Mouse (Mus musculus): ENCODE results near the gene Ms4a12. TPM values are rescaled to one million over a fixed set of nuclear protein-coding genes. Genes with fewer than 3 reads are reported as not detected.
"Not testable (repeated sequence)": the region's sequence is repeated elsewhere in the genome, so short reads cannot be mapped to it uniquely, and the experiment has no call there.

Gene Ms4a12
- polyA plus RNA-seq, 1 experiment, result not detected

DNA sequence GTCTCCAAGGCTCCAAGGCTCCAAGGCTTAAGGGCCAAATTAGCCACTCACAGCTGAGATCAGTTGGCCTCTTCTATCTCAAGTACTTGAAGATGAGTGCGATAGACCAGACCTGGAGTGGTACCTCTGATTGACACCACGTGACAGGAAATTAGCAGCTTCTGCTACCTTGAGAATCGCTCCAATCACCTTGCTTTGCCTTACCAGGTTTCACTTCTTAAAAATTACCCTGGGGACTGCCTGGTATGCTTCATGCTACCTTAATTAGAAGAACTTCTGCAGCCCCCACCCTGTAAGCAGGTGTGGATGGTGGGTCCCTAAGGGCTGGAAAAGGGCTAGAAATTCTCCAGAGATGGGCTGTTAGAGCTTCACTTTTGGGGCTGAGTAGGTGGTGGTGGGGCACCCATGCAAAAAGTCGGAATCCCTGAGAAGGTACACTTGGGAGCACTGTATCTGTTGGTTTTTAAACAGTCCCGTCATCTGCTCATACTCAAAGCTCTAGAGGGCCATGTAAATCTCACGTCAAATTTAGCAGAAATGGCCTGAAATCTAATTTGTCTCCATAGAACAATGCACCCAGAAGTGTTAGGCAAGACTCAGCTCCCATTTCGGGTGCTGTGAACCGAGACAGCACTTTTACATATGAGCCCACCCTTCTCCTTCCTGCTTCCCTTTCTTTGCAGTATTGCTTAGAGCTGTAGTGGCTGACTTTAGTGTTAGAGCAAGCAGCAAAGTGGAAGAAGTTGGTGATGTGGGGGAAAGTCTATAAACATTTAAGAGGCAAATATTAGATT is 34.0 kb upstream of the Ms4a12 start, which contains the start of gene Ms4a1:
TSS of gene Ms4a1 (minus strand) at position 190 of the 794 bp plus-strand sequence.
- TF ChIP-seq E2F4 (IDR thresholded peaks at IDR 0.05; ENCODE audit: insufficient read depth) (no peak), MYOG (IDR thresholded peaks at IDR 0.05; ENCODE audit: control insufficient read depth in 1 of 3, insufficient read depth in 1 of 3, insufficient read length in 2 of 3, low read depth in 2 of 3) (no peak), MYOD1 (IDR thresholded peaks at IDR 0.05; ENCODE audit: control insufficient read depth in 1 of 3, insufficient read length in 2 of 3, low read depth in 2 of 3) (no peak), POLR2AphosphoS2 (IDR thresholded peaks at IDR 0.05; ENCODE audit: insufficient read length, low read depth) (no peak), REST (IDR thresholded peaks at IDR 0.05; ENCODE audit: insufficient read depth, insufficient read length) (no peak), USF1 (IDR thresholded peaks at IDR 0.05; ENCODE audit: low read depth) (no peak), SRF (IDR thresholded peaks at IDR 0.05; ENCODE audit: control insufficient read depth, insufficient read length, low read depth) (no peak), POLR2A (IDR thresholded peaks at IDR 0.05; ENCODE audit: insufficient read length, low read depth) (no peak), MAX (IDR thresholded peaks at IDR 0.05; ENCODE audit: low read depth) (no peak), TCF3 (IDR thresholded peaks at IDR 0.05; ENCODE audit: insufficient read length, low read depth) (no peak), CEBPB (IDR thresholded peaks at IDR 0.05; ENCODE audit: insufficient read depth, poor library complexity, severe bottlenecking) (no peak), TCF12 (IDR thresholded peaks at IDR 0.05; ENCODE audit: insufficient read depth, poor library complexity, severe bottlenecking) (no peak)
- no peak within 1 kb of the TSS for H3K4me2 ChIP-seq (ENCODE audit: low read depth)
- H3K27me3 ChIP-seq (ENCODE audit: control insufficient read depth, insufficient read depth, insufficient read length), result no peaks in the 10 kb centered on the region
- no peak within 1 kb of the TSS for H3ac ChIP-seq (ENCODE audit: control insufficient read depth, insufficient read length)
- no peaks in the 10 kb centered on the region for H3K36me3 ChIP-seq (ENCODE audit: control insufficient read depth, insufficient read depth)
- no peaks in the 10 kb centered on the region for H3K79me2 ChIP-seq (ENCODE audit: control insufficient read depth, insufficient read depth)
- no peak within 1 kb of the TSS for H3K4me3 ChIP-seq

DNA sequence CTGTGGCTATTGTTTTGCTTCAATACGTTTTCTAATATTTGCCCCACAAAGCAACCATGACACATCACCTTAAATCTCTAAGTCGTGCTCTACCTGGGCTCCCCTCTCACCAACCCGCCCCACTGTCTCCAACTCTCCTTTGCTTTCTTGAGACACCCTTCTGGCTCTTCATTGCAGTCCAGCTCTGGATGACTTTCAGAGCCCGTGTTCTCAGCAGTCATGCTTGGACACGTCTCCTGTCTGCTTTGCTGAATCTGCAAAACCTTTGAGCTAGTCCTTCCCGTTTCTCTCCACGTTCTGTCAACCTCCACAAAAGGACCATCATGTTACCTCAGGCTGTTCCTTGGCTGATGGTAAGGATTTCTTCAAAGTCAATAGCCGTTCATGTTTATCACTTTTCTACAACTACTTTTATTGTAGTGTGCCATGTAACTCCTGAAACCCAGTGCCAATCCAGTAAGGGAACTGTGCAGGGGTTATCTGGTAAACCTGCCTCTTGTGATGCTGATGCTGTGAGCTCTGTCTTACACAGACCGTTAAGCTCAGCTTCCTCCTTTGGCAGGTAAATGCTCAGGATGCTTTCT is 32.4 kb upstream of the Ms4a12 start:
- H3ac ChIP-seq (ENCODE audit: control insufficient read depth, insufficient read length), result no peak overlapping the region

DNA sequence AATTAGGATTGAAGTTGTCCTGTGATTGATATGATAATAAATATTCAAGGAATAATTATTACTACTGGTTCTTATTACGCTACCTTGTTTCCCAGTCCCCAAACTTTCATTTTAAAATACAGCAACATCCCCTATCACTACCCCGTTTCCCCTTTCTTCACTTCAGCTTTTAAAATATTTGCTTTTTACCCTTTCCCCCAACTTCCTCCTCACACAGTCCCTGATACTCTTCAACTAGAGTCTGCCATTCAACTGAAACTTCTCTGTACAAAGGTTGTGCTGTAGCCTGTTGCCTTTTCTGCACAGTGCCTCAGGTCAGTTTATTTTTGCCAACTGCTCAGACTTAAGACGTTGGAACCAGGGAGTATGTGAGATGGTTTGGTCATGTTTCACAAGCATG is 31.3 kb upstream of the Ms4a12 start:
- Histone ChIP-seq H3ac (ENCODE audit: control insufficient read depth, insufficient read length) (no peak overlapping the region), H3K79me2 (ENCODE audit: control insufficient read depth, insufficient read depth) (no peaks in the 10 kb centered on the region), H3K36me3 (ENCODE audit: control insufficient read depth, insufficient read depth) (no peaks in the 10 kb centered on the region), H3K4me3 (no peak overlapping the region), H3K27me3 (ENCODE audit: control insufficient read depth, insufficient read depth, insufficient read length) (no peaks in the 10 kb centered on the region), H3K4me2 (ENCODE audit: low read depth) (no peak overlapping the region)
- TF ChIP-seq MAX (IDR thresholded peaks at IDR 0.05; ENCODE audit: low read depth) (no peak), MYOD1 (IDR thresholded peaks at IDR 0.05; ENCODE audit: control insufficient read depth in 1 of 3, insufficient read length in 2 of 3, low read depth in 2 of 3) (no peak), MYOG (IDR thresholded peaks at IDR 0.05; ENCODE audit: control insufficient read depth in 1 of 3, insufficient read depth in 1 of 3, insufficient read length in 2 of 3, low read depth in 2 of 3) (no peak), E2F4 (IDR thresholded peaks at IDR 0.05; ENCODE audit: insufficient read depth) (no peak), POLR2A (IDR thresholded peaks at IDR 0.05; ENCODE audit: insufficient read length, low read depth) (no peak), CEBPB (IDR thresholded peaks at IDR 0.05; ENCODE audit: insufficient read depth, poor library complexity, severe bottlenecking) (no peak), USF1 (IDR thresholded peaks at IDR 0.05; ENCODE audit: low read depth) (no peak), REST (IDR thresholded peaks at IDR 0.05; ENCODE audit: insufficient read depth, insufficient read length) (no peak), TCF12 (IDR thresholded peaks at IDR 0.05; ENCODE audit: insufficient read depth, poor library complexity, severe bottlenecking) (no peak), POLR2AphosphoS2 (IDR thresholded peaks at IDR 0.05; ENCODE audit: insufficient read length, low read depth) (no peak), SRF (IDR thresholded peaks at IDR 0.05; ENCODE audit: control insufficient read depth, insufficient read length, low read depth) (no peak), TCF3 (IDR thresholded peaks at IDR 0.05; ENCODE audit: insufficient read length, low read depth) (no peak)

More for the DNA sequence above, 32.4 kb upstream of the Ms4a12 start:
- Histone ChIP-seq H3K4me2 (ENCODE audit: low read depth) (no peak overlapping the region), H3K4me3 (no peak overlapping the region), H3K36me3 (ENCODE audit: control insufficient read depth, insufficient read depth) (no peaks in the 10 kb centered on the region), H3K79me2 (ENCODE audit: control insufficient read depth, insufficient read depth) (no peaks in the 10 kb centered on the region), H3K27me3 (ENCODE audit: control insufficient read depth, insufficient read depth, insufficient read length) (no peaks in the 10 kb centered on the region)
- TF ChIP-seq E2F4 (IDR thresholded peaks at IDR 0.05; ENCODE audit: insufficient read depth) (no peak), USF1 (IDR thresholded peaks at IDR 0.05; ENCODE audit: low read depth) (no peak), POLR2A (IDR thresholded peaks at IDR 0.05; ENCODE audit: insufficient read length, low read depth) (no peak), TCF3 (IDR thresholded peaks at IDR 0.05; ENCODE audit: insufficient read length, low read depth) (no peak), POLR2AphosphoS2 (IDR thresholded peaks at IDR 0.05; ENCODE audit: insufficient read length, low read depth) (no peak), CEBPB (IDR thresholded peaks at IDR 0.05; ENCODE audit: insufficient read depth, poor library complexity, severe bottlenecking) (no peak), MYOD1 (IDR thresholded peaks at IDR 0.05; ENCODE audit: control insufficient read depth in 1 of 3, insufficient read length in 2 of 3, low read depth in 2 of 3) (no peak), MAX (IDR thresholded peaks at IDR 0.05; ENCODE audit: low read depth) (no peak)

DNA sequence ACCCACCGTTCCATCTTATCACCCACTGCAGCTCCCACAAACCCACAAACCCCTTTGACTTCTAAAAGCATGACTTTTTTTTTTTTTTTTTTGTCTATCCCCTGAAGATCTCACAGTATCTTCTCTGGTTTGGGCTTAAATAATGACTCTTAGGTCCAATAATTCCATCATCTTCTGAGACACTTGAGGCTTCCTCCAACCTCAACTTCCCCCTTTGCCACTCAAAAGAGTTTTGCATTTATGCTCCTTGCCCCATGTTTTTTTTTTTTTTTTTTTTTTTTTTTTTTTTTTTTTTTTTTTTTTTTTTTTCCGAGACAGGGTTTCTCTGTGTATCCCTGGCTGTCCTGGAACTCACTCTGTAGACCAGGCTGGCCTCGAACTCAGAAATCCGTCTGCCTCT is 30.7 kb upstream of the Ms4a12 start:
- H3K4me3 ChIP-seq; H3K4me2 ChIP-seq (ENCODE audit: low read depth); H3K27me3 ChIP-seq (ENCODE audit: control insufficient read depth, insufficient read depth, insufficient read length); H3K36me3 ChIP-seq (ENCODE audit: control insufficient read depth, insufficient read depth); H3K79me2 ChIP-seq (ENCODE audit: control insufficient read depth, insufficient read depth); H3ac ChIP-seq (ENCODE audit: control insufficient read depth, insufficient read length): not testable (repeated sequence)

DNA sequence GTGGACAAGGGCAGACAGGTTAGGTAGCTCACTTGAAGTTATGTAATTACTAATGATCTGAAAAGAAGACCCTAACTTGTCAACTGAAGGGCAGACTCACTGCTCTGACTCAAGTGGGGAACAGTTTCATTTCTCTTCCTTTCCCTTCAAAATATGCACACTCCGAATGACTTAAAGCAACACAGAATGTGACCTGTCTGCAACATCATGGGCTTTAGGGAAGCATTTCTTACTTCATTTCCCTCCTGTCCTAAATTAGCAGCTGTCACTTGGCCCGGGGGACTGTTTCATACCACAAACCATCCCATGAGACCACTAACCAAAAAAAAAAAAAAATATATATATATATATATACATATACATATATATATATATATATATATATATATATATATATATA is 29.3 kb upstream of the Ms4a12 start:
- Histone ChIP-seq H3K4me3 (no peak overlapping the region), H3K36me3 (ENCODE audit: control insufficient read depth, insufficient read depth) (no peaks in the 10 kb centered on the region), H3K4me2 (ENCODE audit: low read depth) (no peak overlapping the region), H3ac (ENCODE audit: control insufficient read depth, insufficient read length) (no peak overlapping the region), H3K79me2 (ENCODE audit: control insufficient read depth, insufficient read depth) (no peaks in the 10 kb centered on the region), H3K27me3 (ENCODE audit: control insufficient read depth, insufficient read depth, insufficient read length) (no peaks in the 10 kb centered on the region)
- TF ChIP-seq CEBPB (IDR thresholded peaks at IDR 0.05; ENCODE audit: insufficient read depth, poor library complexity, severe bottlenecking) (no peak), E2F4 (IDR thresholded peaks at IDR 0.05; ENCODE audit: insufficient read depth) (no peak), MYOD1 (IDR thresholded peaks at IDR 0.05; ENCODE audit: control insufficient read depth in 1 of 3, insufficient read length in 2 of 3, low read depth in 2 of 3) (no peak), TCF12 (IDR thresholded peaks at IDR 0.05; ENCODE audit: insufficient read depth, poor library complexity, severe bottlenecking) (no peak), TCF3 (IDR thresholded peaks at IDR 0.05; ENCODE audit: insufficient read length, low read depth) (no peak), POLR2A (IDR thresholded peaks at IDR 0.05; ENCODE audit: insufficient read length, low read depth) (no peak), MYOG (IDR thresholded peaks at IDR 0.05; ENCODE audit: control insufficient read depth in 1 of 3, insufficient read depth in 1 of 3, insufficient read length in 2 of 3, low read depth in 2 of 3) (no peak), MAX (IDR thresholded peaks at IDR 0.05; ENCODE audit: low read depth) (no peak), SRF (IDR thresholded peaks at IDR 0.05; ENCODE audit: control insufficient read depth, insufficient read length, low read depth) (no peak), REST (IDR thresholded peaks at IDR 0.05; ENCODE audit: insufficient read depth, insufficient read length) (no peak), USF1 (IDR thresholded peaks at IDR 0.05; ENCODE audit: low read depth) (no peak), POLR2AphosphoS2 (IDR thresholded peaks at IDR 0.05; ENCODE audit: insufficient read length, low read depth) (no peak)

Data from myocyte (in vitro differentiated cells).